In the genomic region with DNA sequence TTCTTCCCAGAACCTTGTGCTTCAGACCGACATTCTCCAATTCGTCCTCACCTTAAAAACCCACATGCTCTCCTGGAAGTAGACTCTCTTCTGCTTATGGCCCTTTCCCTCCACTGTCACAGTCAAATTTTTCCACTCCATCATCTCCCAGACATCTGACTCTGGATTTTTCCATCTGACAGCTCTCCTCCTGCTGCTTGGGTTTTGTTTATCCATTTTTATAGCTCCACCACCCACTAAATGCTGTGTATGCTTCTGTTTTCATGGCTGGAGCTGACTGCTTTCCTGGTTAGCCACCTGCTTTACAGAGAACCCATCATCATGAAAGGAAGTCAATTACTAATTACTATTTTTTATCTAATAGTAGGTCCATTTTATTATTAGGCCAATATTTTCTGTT, we compare ENCODE assay signal across 19 mouse cellular contexts.
DNase-seq lines count a peak whose midpoint lies in the region.
"Had no signal": no experiment of that assay in that cellular context is flagged by ENCODE, and none has a peak within 500 bp of the region (broad histone marks: within the 10 kb centered on the region; RNA-seq: fewer than 3 reads in every experiment).

No protein-coding gene starts in this region.

- DNase-seq in layer of hippocampus, adult 11-12 months (ENCODE audit: low spot score), result peak; percentile 29
- no peak for DNase-seq in layer of hippocampus, postnatal 25 days (ENCODE audit: extremely low spot score in 1 of 2, low spot score in 1 of 2)
- peak; percentile 54 for DNase-seq in brain, adult 2 months (ENCODE audit: low read depth, low spot score)
- DNase-seq in layer of hippocampus, adult 8-10 months (ENCODE audit: low spot score in 2 of 2), result peak; percentile 30 to 39
- DNase-seq in layer of hippocampus, postnatal 14 days (ENCODE audit: low spot score in 2 of 2), result peak; percentile 13 to 64
- DNase-seq in neural tube, embryonic 10.5 days (ENCODE audit: extremely low spot score, low spot score), result no peak
- no peak for DNase-seq in heart, postnatal 14 days
- no peak for DNase-seq in kidney, adult 11 months
- DNase-seq: adrenal gland, postnatal 10 days; adrenal gland, postnatal 36 days; B cell, adult 2 months; cerebellum, adult 11 months; cerebellum, adult 2 months; cerebellum, adult 9-11 months; cerebellum, postnatal 25 days; gastrocnemius, adult 2 months; gastrocnemius, postnatal 14 days; heart, adult 11 months; heart, postnatal 4 days had no signal

- intact Hi-C loops in heart, postnatal 14 days (cut with DNase I), result no loop called here

Comparison
In these comparisons a context has a peak if more than half of its experiments do, and no peak if none do; other contexts are left out.
1. DNase-seq: peak in layer of hippocampus, adult 11-12 months (single experiment), brain, adult 2 months (single experiment), layer of hippocampus, adult 8-10 months (2 of 2) and layer of hippocampus, postnatal 14 days (2 of 2); none in layer of hippocampus, postnatal 25 days (0 of 2), neural tube, embryonic 10.5 days (single experiment), heart, postnatal 14 days (0 of 2) and kidney, adult 11 months (single experiment).